Mouse (Mus musculus) hindbrain, embryonic 14.5 days (tissue): Measurements from ENCODE around the gene Fbh1. TPM values are rescaled to one million over a fixed set of nuclear protein-coding genes. Genes with fewer than 3 reads are reported as not detected.
"Not testable (repeated sequence)": the region's sequence is repeated elsewhere in the genome, so short reads cannot be mapped to it uniquely, and the experiment has no call there.

Source experiments
- ATAC-seq: fragments of 200-750 bp; cut with Nextera tagmentation; 2 replicates; pipeline ENCODE4 v1.8.0; 2017; ENCODE audit warnings: moderate number of reproducible peaks, mild to moderate bottlenecking, moderate TSS enrichment, moderate library complexity; ENCODE audit not compliant: low FRiP score
- DNase-seq: peaks from one replicate; pipeline ENCODE4 v3.0.0-alpha.2; 2015; ENCODE audit warnings: low spot score
- H3K27ac ChIP-seq: fragments of 300-500 bp; sonication (generic); 2 replicates; pipeline ENCODE4 v1.5.1; 2014; ENCODE audit warnings: mild to moderate bottlenecking, moderate library complexity
- H3K27me3 ChIP-seq: fragments of 300-500 bp; sonication (generic); 2 replicates; pipeline ENCODE4 v1.6.1; 2014; ENCODE audit warnings: mild to moderate bottlenecking, low read length, mixed read lengths; ENCODE audit not compliant: control insufficient read depth, insufficient read depth
- H3K36me3 ChIP-seq: fragments of 300-500 bp; sonication (generic); replicated peaks from 2 replicates; pipeline ENCODE4 v1.6.1; 2014; ENCODE audit not compliant: control insufficient read depth, insufficient read depth
- H3K4me1 ChIP-seq: fragments of 300-500 bp; sonication (generic); replicated peaks from 2 replicates; pipeline ENCODE4 v1.6.1; 2014; ENCODE audit warnings: antibody characterized with exemption, low read length, mixed read lengths; ENCODE audit not compliant: control insufficient read depth, insufficient read depth
- H3K4me2 ChIP-seq: fragments of 300-500 bp; sonication (generic); replicated peaks from 2 replicates; pipeline ENCODE4 v1.6.1; 2014; ENCODE audit warnings: mild to moderate bottlenecking, moderate library complexity
- H3K4me3 ChIP-seq: fragments of 300-500 bp; sonication (generic); replicated peaks from 2 replicates; pipeline ENCODE4 v1.5.1; 2014; ENCODE audit warnings: mild to moderate bottlenecking, low read length
- H3K9ac ChIP-seq: fragments of 300-500 bp; sonication (generic); 2 replicates; pipeline ENCODE4 v1.6.1; 2014
- H3K9me3 ChIP-seq: fragments of 300-500 bp; sonication (generic); 2 replicates; pipeline ENCODE4 v1.6.1; 2016; ENCODE audit warnings: low read length; ENCODE audit not compliant: control insufficient read depth
- WGBS: fragments of 180-500 bp; shearing (Covaris S2); extraction: QIAGEN DNeasy Blood & Tissue Kit; methylation state at CpG from one replicate; pipeline ENCODE4 v1.1.7; 2014; 5-methylcytosine and 5-hydroxymethylcytosine counted together
- polyA plus RNA-seq: library from polyadenylated mRNA; unstranded; fragments of >200 nt; fragmentation: Nextera tagmentation; extraction: Ambion mirVana; gene quantifications from 2 replicates; pipeline ENCODE4 v1.2.1, GENCODE M21; 2014

The Fbh1 gene
- polyA plus RNA-seq, 1 experiment from 2014 or later: 139 TPM

- no peak for ATAC-seq
Observed at GRCm38 (mm10) chr2:11732978-11733377, 44.4 kb downstream of the Fbh1 start.

GRCm38 (mm10) chr2:11729091-11729490 is 48.3 kb downstream of the Fbh1 start:
- Histone ChIP-seq H3K36me3 (no peaks in the 10 kb centered on the region), H3K4me1 (no peaks in the 10 kb centered on the region), H3K9me3 (no peaks in the 10 kb centered on the region), H3K9ac (no peak overlapping the region), H3K27me3 (no peaks in the 10 kb centered on the region), H3K4me2 (no peak overlapping the region), H3K27ac (no peak overlapping the region), H3K4me3 (no peak overlapping the region)
- no peak for ATAC-seq
- DNase-seq: no peak
- WGBS: 69% methylated on average over 3 of the region's 3 CpGs

More at GRCm38 (mm10) chr2:11732978-11733377, 44.4 kb downstream of the Fbh1 start:
- Histone ChIP-seq H3K36me3 (peaks cover 3% of the 10 kb centered on the region; the same call in 1 of the 2 replicates), H3K4me3 (no peak overlapping the region), H3K27ac (no peak overlapping the region), H3K4me2 (no peak overlapping the region), H3K4me1 (no peaks in the 10 kb centered on the region), H3K9me3 (no peaks in the 10 kb centered on the region), H3K27me3 (no peaks in the 10 kb centered on the region), H3K9ac (no peak overlapping the region)
- DNase-seq: no peak
- WGBS: 67% methylated on average over 5 of the region's 5 CpGs

GRCm38 (mm10) chr2:11727574-11727973 is 49.8 kb downstream of the Fbh1 start:
- 96% methylated on average over 5 of the region's 5 CpGs for WGBS
- Histone ChIP-seq H3K27me3 (no peaks in the 10 kb centered on the region), H3K9ac (no peak overlapping the region), H3K9me3 (no peaks in the 10 kb centered on the region), H3K4me3 (no peak overlapping the region), H3K4me2 (no peak overlapping the region), H3K36me3 (no peaks in the 10 kb centered on the region), H3K27ac (no peak overlapping the region), H3K4me1 (no peaks in the 10 kb centered on the region)
- DNase-seq (no peak), ATAC-seq (no peak)

GRCm38 (mm10) chr2:11722564-11722963 is 54.8 kb downstream of the Fbh1 start:
- ATAC-seq (no peak), DNase-seq (no peak)
- WGBS: 91% methylated on average over 9 of the region's 9 CpGs
- H3K36me3 ChIP-seq: no peaks in the 10 kb centered on the region
- H3K9ac ChIP-seq: no peak overlapping the region
- no peaks in the 10 kb centered on the region for H3K27me3 ChIP-seq
- H3K4me3 ChIP-seq: no peak overlapping the region
- no peak overlapping the region for H3K27ac ChIP-seq
- no peaks in the 10 kb centered on the region for H3K9me3 ChIP-seq
- H3K4me2 ChIP-seq: no peak overlapping the region
- no peaks in the 10 kb centered on the region for H3K4me1 ChIP-seq

GRCm38 (mm10) chr2:11718573-11718972 is 58.8 kb downstream of the Fbh1 start:
- Histone ChIP-seq H3K4me1 (no peaks in the 10 kb centered on the region), H3K9ac (no peak overlapping the region), H3K27ac (no peak overlapping the region), H3K4me2 (no peak overlapping the region), H3K36me3 (no peaks in the 10 kb centered on the region), H3K9me3 (no peaks in the 10 kb centered on the region), H3K27me3 (no peaks in the 10 kb centered on the region), H3K4me3 (no peak overlapping the region)
- no peak for ATAC-seq
- WGBS: 90% methylated on average over 2 of the region's 2 CpGs
- no peak for DNase-seq

- no peaks in the 10 kb centered on the region for H3K4me1 ChIP-seq
- ATAC-seq: no peak
- 90% methylated on average over 4 of the region's 4 CpGs for WGBS
Observed at GRCm38 (mm10) chr2:11714535-11714934, 62.8 kb downstream of the Fbh1 start.

GRCm38 (mm10) chr2:11713021-11713420 is 64.4 kb downstream of the Fbh1 start:
- 70% methylated on average over 3 of the region's 3 CpGs for WGBS
- H3K4me1 ChIP-seq: no peaks in the 10 kb centered on the region
- H3K27ac ChIP-seq: no peak overlapping the region
- no peak overlapping the region for H3K4me2 ChIP-seq
- H3K4me3 ChIP-seq: no peak overlapping the region
- no peaks in the 10 kb centered on the region for H3K9me3 ChIP-seq
- no peak overlapping the region for H3K9ac ChIP-seq
- no peaks in the 10 kb centered on the region for H3K36me3 ChIP-seq
- DNase-seq (no peak), ATAC-seq (no peak)
- peaks cover 4% of the 10 kb centered on the region; the same call in 1 of the 2 replicates for H3K27me3 ChIP-seq

More at GRCm38 (mm10) chr2:11714535-11714934, 62.8 kb downstream of the Fbh1 start:
- H3K9me3 ChIP-seq: no peaks in the 10 kb centered on the region
- DNase-seq: no peak
- H3K4me3 ChIP-seq: no peak overlapping the region
- H3K36me3 ChIP-seq: no peaks in the 10 kb centered on the region
- H3K27me3 ChIP-seq: no peaks in the 10 kb centered on the region
- H3K9ac ChIP-seq: no peak overlapping the region
- no peak overlapping the region for H3K27ac ChIP-seq
- H3K4me2 ChIP-seq: no peak overlapping the region

GRCm38 (mm10) chr2:11712483-11712990 is 64.8 kb downstream of the Fbh1 start:
- Histone ChIP-seq H3K27me3 (peaks cover 8% of the 10 kb centered on the region), H3K9ac (no peak overlapping the region), H3K36me3 (no peaks in the 10 kb centered on the region), H3K4me3 (no peak overlapping the region), H3K9me3 (no peaks in the 10 kb centered on the region), H3K27ac (no peak overlapping the region), H3K4me1 (no peaks in the 10 kb centered on the region), H3K4me2 (no peak overlapping the region)
- DNase-seq (no peak), ATAC-seq (no peak)
- 89% methylated on average over 6 of the region's 6 CpGs for WGBS

GRCm38 (mm10) chr2:11710101-11710500 is 67.3 kb downstream of the Fbh1 start:
- peak; percentile 27 for DNase-seq
- not testable (repeated sequence) for ATAC-seq

GRCm38 (mm10) chr2:11708538-11708937 is 68.8 kb downstream of the Fbh1 start:
- WGBS: 87% methylated on average over 5 of the region's 5 CpGs
- Histone ChIP-seq H3K9ac (no peak overlapping the region), H3K4me3 (no peak overlapping the region), H3K27ac (no peak overlapping the region), H3K4me1 (peaks cover 12% of the 10 kb centered on the region; the same call in 1 of the 2 replicates), H3K36me3 (no peaks in the 10 kb centered on the region), H3K4me2 (no peak overlapping the region), H3K9me3 (no peaks in the 10 kb centered on the region), H3K27me3 (peaks cover 33% of the 10 kb centered on the region)
- ATAC-seq (no peak), DNase-seq (no peak)

More at GRCm38 (mm10) chr2:11710101-11710500, 67.3 kb downstream of the Fbh1 start:
- WGBS: 59% methylated on average over 4 of the region's 4 CpGs
- Histone ChIP-seq H3K27me3 (peaks cover 26% of the 10 kb centered on the region), H3K4me1 (peaks cover 12% of the 10 kb centered on the region; the same call in 1 of the 2 replicates)
- H3K9me3 ChIP-seq, H3K36me3 ChIP-seq, H3K4me3 ChIP-seq, H3K27ac ChIP-seq, H3K9ac ChIP-seq, H3K4me2 ChIP-seq: not testable (repeated sequence)
